Mouse (Mus musculus) small intestine, adult 2 months (tissue): ENCODE measurements at regions not wholly inside any gene's neighbourhood (a gene's known extent, or its start where the extent isn't known, plus 50 kb on each side); places are given as distances from the start of the nearest gene placed in this dataset.

ENCODE experiments used
- H3K27ac ChIP-seq: fragments of 200-500 bp; 2 replicates; pipeline ENCODE4 v1.5.1; 2012; ENCODE audit warnings: low read depth, low read length, control low read depth, inconsistent platforms; ENCODE audit not compliant: insufficient read depth
- H3K27me3 ChIP-seq: fragments of 200-500 bp; 2 replicates; pipeline ENCODE4 v1.6.1; 2012; ENCODE audit warnings: mild to moderate bottlenecking, moderate library complexity, low read length, inconsistent platforms; ENCODE audit not compliant: control insufficient read depth, insufficient read depth
- H3K36me3 ChIP-seq: fragments of 200-500 bp; 2 replicates; pipeline ENCODE4 v1.6.1; 2012; ENCODE audit warnings: mild to moderate bottlenecking, low read length, control low read depth, inconsistent platforms; ENCODE audit not compliant: control insufficient read depth, insufficient read depth
- H3K4me1 ChIP-seq: fragments of 200-500 bp; 2 replicates; pipeline ENCODE4 v1.6.1; 2012; ENCODE audit warnings: low read length, inconsistent platforms, mixed read lengths; ENCODE audit not compliant: control insufficient read depth, insufficient read depth, insufficient read length
- H3K4me3 ChIP-seq: fragments of 200-500 bp; 2 replicates; pipeline ENCODE4 v1.5.1; 2012; ENCODE audit warnings: low read depth, mild to moderate bottlenecking, control low read depth, inconsistent platforms, low read length, moderate library complexity
- CTCF ChIP-seq: fragments of 200-500 bp; IDR thresholded peaks from 2 replicates; pipeline ENCODE4 v1.5.1; 2012; ENCODE audit warnings: low read depth, mild to moderate bottlenecking, control low read depth, inconsistent platforms, low read length, moderate library complexity, mixed read lengths; ENCODE audit not compliant: insufficient replicate concordance, insufficient read length; ENCODE audit errors: extremely low read depth
- POLR2A ChIP-seq: fragments of 200-500 bp; IDR thresholded peaks from 2 replicates; pipeline ENCODE4 v1.6.1; 2012; ENCODE audit warnings: low read depth, mild to moderate bottlenecking, control low read depth, inconsistent platforms, low read length, moderate library complexity
- WGBS: fragments of 180-500 bp; shearing (Covaris S2); methylation state at CpG from one replicate; pipeline ENCODE4 v1.1.7; 2018; 5-methylcytosine and 5-hydroxymethylcytosine counted together

DNA sequence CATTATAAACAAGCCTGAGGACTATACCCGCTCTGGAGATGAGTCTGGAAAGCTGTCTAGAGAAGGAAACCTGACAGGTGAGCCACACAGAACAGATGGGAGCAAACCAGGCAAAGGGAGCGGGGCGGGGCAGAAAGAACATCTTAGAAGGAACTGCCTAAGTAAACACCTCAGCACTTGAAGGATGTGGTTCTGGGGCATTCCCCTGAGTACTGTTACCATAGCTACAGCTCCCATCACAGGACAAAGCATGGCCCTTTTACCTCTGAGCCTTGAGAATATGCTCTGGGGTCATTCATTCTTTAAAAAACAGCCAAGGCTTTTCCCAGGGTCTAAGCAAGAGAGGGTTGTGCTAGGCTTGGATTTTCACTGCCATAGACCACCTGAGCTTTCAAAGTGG is 127.6 kb downstream of the Rpap3 start:
- peaks cover 4% of the 10 kb centered on the region; the same call in 1 of the 2 replicates for H3K4me1 ChIP-seq
- TF ChIP-seq POLR2A, result no peak
- no peaks in the 10 kb centered on the region for H3K36me3 ChIP-seq
- H3K4me3 ChIP-seq, result no peak overlapping the region
- 69% methylated on average over 3 of the region's 3 CpGs for WGBS
- no peaks in the 10 kb centered on the region for H3K27me3 ChIP-seq
- no peak overlapping the region for H3K27ac ChIP-seq

- Histone ChIP-seq H3K27ac (no peak overlapping the region), H3K4me1 (peaks cover 4% of the 10 kb centered on the region; the same call in 1 of the 2 replicates), H3K36me3 (no peaks in the 10 kb centered on the region), H3K4me3 (no peak overlapping the region), H3K27me3 (no peaks in the 10 kb centered on the region)
- 50% methylated on average over 8 of the region's 8 CpGs for WGBS
- no peak for TF ChIP-seq CTCF
- no peak for TF ChIP-seq POLR2A
Observed at GRCm38 (mm10) chr15:97577196-97577595, 128.4 kb downstream of the Rpap3 start.

DNA sequence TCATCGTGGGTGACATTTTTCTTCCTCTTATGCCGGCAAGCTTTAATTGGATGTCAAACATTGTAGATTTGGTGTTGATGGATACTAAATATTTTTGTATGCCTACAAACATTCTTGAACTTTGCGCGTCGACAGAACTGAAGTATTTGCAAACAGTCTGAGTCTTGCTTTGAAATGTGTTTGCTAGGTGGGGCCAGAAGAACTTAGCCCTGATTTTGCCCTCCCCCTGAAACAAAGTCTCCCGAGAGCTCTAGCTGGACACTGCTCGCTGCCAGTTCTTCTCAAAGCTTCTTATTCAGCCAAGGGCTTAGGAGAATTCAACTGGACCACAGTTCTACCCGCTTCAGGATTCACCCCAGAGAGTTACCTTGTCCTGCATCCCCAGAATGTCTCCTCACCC is 133.0 kb downstream of the Rpap3 start:
- 29% methylated on average over 8 of the region's 8 CpGs for WGBS
- TF ChIP-seq CTCF, result no peak
- no peak for TF ChIP-seq POLR2A
- no peak overlapping the region for H3K27ac ChIP-seq

DNA sequence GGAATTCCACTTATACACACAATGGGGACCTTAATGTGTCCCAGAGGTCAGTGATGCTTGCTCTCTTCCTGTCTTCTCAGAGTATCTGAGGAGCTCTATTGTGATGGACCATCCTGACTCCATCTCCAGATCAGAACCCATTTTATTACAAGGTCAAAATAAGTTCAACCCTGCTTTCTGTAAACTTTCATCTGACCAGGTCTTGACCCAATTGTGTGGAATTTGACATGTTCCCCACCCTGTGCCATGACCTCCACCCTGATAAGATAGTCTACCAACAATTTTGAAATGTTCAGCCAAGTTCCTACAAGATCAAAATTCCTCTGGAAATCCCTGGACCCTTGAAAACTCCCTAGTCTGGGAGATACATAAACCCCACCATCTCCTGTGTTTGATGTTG is 133.7 kb downstream of the Rpap3 start:
- no peak overlapping the region for H3K4me3 ChIP-seq
- TF ChIP-seq POLR2A (no peak), CTCF (no peak)
- H3K4me1 ChIP-seq, result no peaks in the 10 kb centered on the region
- no peaks in the 10 kb centered on the region for H3K36me3 ChIP-seq
- H3K27ac ChIP-seq, result no peak overlapping the region
- no peaks in the 10 kb centered on the region for H3K27me3 ChIP-seq

More for the DNA sequence above, 133.0 kb downstream of the Rpap3 start:
- H3K27me3 ChIP-seq, result no peaks in the 10 kb centered on the region
- H3K36me3 ChIP-seq, result no peaks in the 10 kb centered on the region
- H3K4me3 ChIP-seq, result no peak overlapping the region
- H3K4me1 ChIP-seq, result no peaks in the 10 kb centered on the region

- 84% methylated on average over 3 of the region's 3 CpGs for WGBS
- H3K4me3 ChIP-seq, result no peak overlapping the region
- H3K36me3 ChIP-seq, result no peaks in the 10 kb centered on the region
- TF ChIP-seq POLR2A (no peak), CTCF (no peak)
- H3K4me1 ChIP-seq, result no peaks in the 10 kb centered on the region
- no peaks in the 10 kb centered on the region for H3K27me3 ChIP-seq
- H3K27ac ChIP-seq, result no peak overlapping the region
Observed at GRCm38 (mm10) chr15:97560096-97560495, 145.5 kb downstream of the Rpap3 start.

GRCm38 (mm10) chr15:97558725-97559124 is 146.9 kb downstream of the Rpap3 start:
- H3K36me3 ChIP-seq, result no peaks in the 10 kb centered on the region
- no peaks in the 10 kb centered on the region for H3K4me1 ChIP-seq
- 92% methylated on average over 7 of the region's 7 CpGs for WGBS
- no peaks in the 10 kb centered on the region for H3K27me3 ChIP-seq
- no peak for TF ChIP-seq CTCF
- no peak for TF ChIP-seq POLR2A
- H3K4me3 ChIP-seq, result no peak overlapping the region
- no peak overlapping the region for H3K27ac ChIP-seq

DNA sequence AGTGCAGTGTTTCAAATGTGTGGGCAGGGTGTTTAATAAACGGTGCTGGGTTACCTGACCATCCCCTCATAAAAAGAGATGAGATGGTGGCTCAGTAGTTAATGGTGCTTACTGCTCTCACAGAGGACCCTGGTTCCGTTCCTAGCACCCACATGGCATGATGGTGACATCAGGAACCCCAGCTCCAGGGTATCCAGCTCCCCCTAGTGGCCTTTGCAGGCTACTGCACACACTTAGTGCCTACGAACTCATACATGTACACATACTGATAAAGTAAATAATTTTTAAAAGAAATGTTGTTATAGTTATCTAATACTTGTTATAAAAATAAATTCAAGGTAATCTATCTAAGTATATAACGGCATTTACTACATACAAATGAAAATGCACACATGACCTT is 157.3 kb downstream of the Rpap3 start:
- no peak for TF ChIP-seq POLR2A
- no peak for TF ChIP-seq CTCF
- 77% methylated on average over 4 of the region's 4 CpGs for WGBS
- no peak overlapping the region for H3K27ac ChIP-seq
- no peak overlapping the region for H3K4me3 ChIP-seq
- no peaks in the 10 kb centered on the region for H3K4me1 ChIP-seq
- no peaks in the 10 kb centered on the region for H3K27me3 ChIP-seq
- no peaks in the 10 kb centered on the region for H3K36me3 ChIP-seq

DNA sequence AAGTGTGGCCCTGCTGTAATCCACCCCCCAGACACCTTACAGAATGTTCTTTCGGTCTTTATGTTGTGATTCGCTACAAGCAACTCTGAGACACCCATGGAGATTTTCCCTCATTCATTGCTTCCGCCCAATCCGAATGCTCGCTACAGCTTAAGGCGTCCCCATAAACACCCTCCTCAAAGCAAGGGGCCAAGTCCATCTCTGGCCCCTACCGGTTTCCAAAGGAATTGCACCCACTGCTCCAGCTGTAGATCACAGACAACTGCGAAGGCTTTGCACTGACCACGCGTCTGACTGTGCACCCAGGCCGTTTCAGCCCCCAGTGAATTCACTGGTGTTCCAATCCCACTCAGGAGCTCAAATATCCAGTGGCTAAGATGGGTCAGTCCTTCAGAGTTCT is 160.6 kb downstream of the Rpap3 start:
- TF ChIP-seq POLR2A (no peak), CTCF (no peak)
- no peak overlapping the region for H3K4me3 ChIP-seq
- H3K27ac ChIP-seq, result no peak overlapping the region
- no peaks in the 10 kb centered on the region for H3K27me3 ChIP-seq
- H3K4me1 ChIP-seq, result no peaks in the 10 kb centered on the region
- 88% methylated on average over 11 of the region's 11 CpGs for WGBS
- no peaks in the 10 kb centered on the region for H3K36me3 ChIP-seq
